Mouse (Mus musculus): Measurements from ENCODE around the gene Tgfa. TPM values are rescaled to one million over a fixed set of nuclear protein-coding genes. Genes with fewer than 3 reads are reported as not detected.

Gene Tgfa
- 3.2 and 4.0 TPM in 2 replicates for polyA plus RNA-seq (2012; rRNA removed)

GRCm38 (mm10) chr6:86194941-86195932 is at the start of gene Tgfa:
Tgfa (plus strand) TSS chr6:86195223.
- under 1% methylated on average over 97 of the region's 97 CpGs for WGBS
- Histone ChIP-seq H3K36me3 (ENCODE audit: control insufficient read depth, insufficient read depth, low read length) (no peaks in the 10 kb centered on the region), H3K4me3 (ENCODE audit: insufficient read depth, low read depth, low read length) (peak within 1 kb of the TSS; percentile 76), H3K4me1 (ENCODE audit: control insufficient read depth, insufficient read depth, low read length) (no peaks in the 10 kb centered on the region), H3K27ac (ENCODE audit: insufficient read depth, low read depth, low read length) (no peak within 1 kb of the TSS), H3K27me3 (replicated peaks; ENCODE audit: control insufficient read depth, insufficient read depth, low read length) (peaks cover 1% of the 10 kb centered on the region; the same call in 1 of the 2 replicates)
- TF ChIP-seq CTCF (conservative IDR thresholded peaks at IDR 0.05; ENCODE audit: insufficient read depth, insufficient read length, low read depth, low read length) (peak; percentile 49), POLR2A (IDR thresholded peaks at IDR 0.05; ENCODE audit: low read depth, low read length) (no peak)
- peak; percentile 77 for DNase-seq

- DNase-seq = no peak
- WGBS = 61% methylated on average over 4 of the region's 4 CpGs
- H3K27me3 ChIP-seq (replicated peaks; ENCODE audit: control insufficient read depth, insufficient read depth, low read length) = no peaks in the 10 kb centered on the region
- no peak overlapping the region for H3K27ac ChIP-seq (ENCODE audit: insufficient read depth, low read depth, low read length)
- no peak for TF ChIP-seq CTCF (conservative IDR thresholded peaks at IDR 0.05; ENCODE audit: insufficient read depth, insufficient read length, low read depth, low read length)
- no peak for TF ChIP-seq POLR2A (IDR thresholded peaks at IDR 0.05; ENCODE audit: low read depth, low read length)
- no peaks in the 10 kb centered on the region for H3K4me1 ChIP-seq (ENCODE audit: control insufficient read depth, insufficient read depth, low read length)
- H3K36me3 ChIP-seq (ENCODE audit: control insufficient read depth, insufficient read depth, low read length) = no peaks in the 10 kb centered on the region
- H3K4me3 ChIP-seq (ENCODE audit: insufficient read depth, low read depth, low read length) = no peak overlapping the region
Measured at GRCm38 (mm10) chr6:86148518-86148917, 46.5 kb upstream of the Tgfa start.

GRCm38 (mm10) chr6:86149001-86149400 is 46.0 kb upstream of the Tgfa start:
- DNase-seq = no peak
- 61% methylated on average over 4 of the region's 4 CpGs for WGBS
- no peaks in the 10 kb centered on the region for H3K36me3 ChIP-seq (ENCODE audit: control insufficient read depth, insufficient read depth, low read length)
- no peak overlapping the region for H3K4me3 ChIP-seq (ENCODE audit: insufficient read depth, low read depth, low read length)
- no peaks in the 10 kb centered on the region for H3K4me1 ChIP-seq (ENCODE audit: control insufficient read depth, insufficient read depth, low read length)
- H3K27ac ChIP-seq (ENCODE audit: insufficient read depth, low read depth, low read length) = no peak overlapping the region
- no peak for TF ChIP-seq CTCF (conservative IDR thresholded peaks at IDR 0.05; ENCODE audit: insufficient read depth, insufficient read length, low read depth, low read length)
- no peak for TF ChIP-seq POLR2A (IDR thresholded peaks at IDR 0.05; ENCODE audit: low read depth, low read length)
- H3K27me3 ChIP-seq (replicated peaks; ENCODE audit: control insufficient read depth, insufficient read depth, low read length) = no peaks in the 10 kb centered on the region

- H3K27me3 ChIP-seq (replicated peaks; ENCODE audit: control insufficient read depth, insufficient read depth, low read length) = no peaks in the 10 kb centered on the region
- no peaks in the 10 kb centered on the region for H3K4me1 ChIP-seq (ENCODE audit: control insufficient read depth, insufficient read depth, low read length)
- H3K4me3 ChIP-seq (ENCODE audit: insufficient read depth, low read depth, low read length) = no peak overlapping the region
- H3K27ac ChIP-seq (ENCODE audit: insufficient read depth, low read depth, low read length) = no peak overlapping the region
- 91% methylated on average over 7 of the region's 7 CpGs for WGBS
- TF ChIP-seq CTCF (conservative IDR thresholded peaks at IDR 0.05; ENCODE audit: insufficient read depth, insufficient read length, low read depth, low read length) (no peak), POLR2A (IDR thresholded peaks at IDR 0.05; ENCODE audit: low read depth, low read length) (no peak)
- no peaks in the 10 kb centered on the region for H3K36me3 ChIP-seq (ENCODE audit: control insufficient read depth, insufficient read depth, low read length)
- DNase-seq = no peak
Measured at GRCm38 (mm10) chr6:86152676-86153075, 42.3 kb upstream of the Tgfa start.

GRCm38 (mm10) chr6:86153436-86153990 is 41.5 kb upstream of the Tgfa start:
- 78% methylated on average over 8 of the region's 8 CpGs for WGBS
- Histone ChIP-seq H3K36me3 (ENCODE audit: control insufficient read depth, insufficient read depth, low read length) (no peaks in the 10 kb centered on the region), H3K4me1 (ENCODE audit: control insufficient read depth, insufficient read depth, low read length) (no peaks in the 10 kb centered on the region), H3K4me3 (ENCODE audit: insufficient read depth, low read depth, low read length) (no peak overlapping the region), H3K27me3 (replicated peaks; ENCODE audit: control insufficient read depth, insufficient read depth, low read length) (no peaks in the 10 kb centered on the region), H3K27ac (ENCODE audit: insufficient read depth, low read depth, low read length) (no peak overlapping the region)
- TF ChIP-seq CTCF (conservative IDR thresholded peaks at IDR 0.05; ENCODE audit: insufficient read depth, insufficient read length, low read depth, low read length) (no peak), POLR2A (IDR thresholded peaks at IDR 0.05; ENCODE audit: low read depth, low read length) (no peak)
- DNase-seq = no peak

- no peaks in the 10 kb centered on the region for H3K36me3 ChIP-seq (ENCODE audit: control insufficient read depth, insufficient read depth, low read length)
- no peak overlapping the region for H3K4me3 ChIP-seq (ENCODE audit: insufficient read depth, low read depth, low read length)
- 87% methylated on average over 5 of the region's 5 CpGs for WGBS
- DNase-seq = no peak
- TF ChIP-seq POLR2A (IDR thresholded peaks at IDR 0.05; ENCODE audit: low read depth, low read length) (no peak), CTCF (conservative IDR thresholded peaks at IDR 0.05; ENCODE audit: insufficient read depth, insufficient read length, low read depth, low read length) (no peak)
- no peak overlapping the region for H3K27ac ChIP-seq (ENCODE audit: insufficient read depth, low read depth, low read length)
- H3K27me3 ChIP-seq (replicated peaks; ENCODE audit: control insufficient read depth, insufficient read depth, low read length) = no peaks in the 10 kb centered on the region
- no peaks in the 10 kb centered on the region for H3K4me1 ChIP-seq (ENCODE audit: control insufficient read depth, insufficient read depth, low read length)
Measured at GRCm38 (mm10) chr6:86154006-86154405, 41.0 kb upstream of the Tgfa start.

GRCm38 (mm10) chr6:86154481-86154880 is 40.5 kb upstream of the Tgfa start:
- no peak for TF ChIP-seq CTCF (conservative IDR thresholded peaks at IDR 0.05; ENCODE audit: insufficient read depth, insufficient read length, low read depth, low read length)
- TF ChIP-seq POLR2A (IDR thresholded peaks at IDR 0.05; ENCODE audit: low read depth, low read length) = no peak
- WGBS = 65% methylated on average over 2 of the region's 2 CpGs
- H3K4me1 ChIP-seq (ENCODE audit: control insufficient read depth, insufficient read depth, low read length) = no peaks in the 10 kb centered on the region
- DNase-seq = no peak
- H3K27me3 ChIP-seq (replicated peaks; ENCODE audit: control insufficient read depth, insufficient read depth, low read length) = no peaks in the 10 kb centered on the region
- H3K4me3 ChIP-seq (ENCODE audit: insufficient read depth, low read depth, low read length) = no peak overlapping the region
- H3K36me3 ChIP-seq (ENCODE audit: control insufficient read depth, insufficient read depth, low read length) = no peaks in the 10 kb centered on the region
- H3K27ac ChIP-seq (ENCODE audit: insufficient read depth, low read depth, low read length) = no peak overlapping the region

All from kidney, adult 2 months (tissue).